Mouse (Mus musculus): Measurements from ENCODE around the gene Pds5b. TPM values are rescaled to one million over a fixed set of nuclear protein-coding genes. Genes with fewer than 3 reads are reported as not detected.
"Not testable (repeated sequence)": the region's sequence is repeated elsewhere in the genome, so short reads cannot be mapped to it uniquely, and the experiment has no call there.

Pds5b gene
- total RNA-seq, 1 experiment from 2014 or later = 21.6 TPM

DNA sequence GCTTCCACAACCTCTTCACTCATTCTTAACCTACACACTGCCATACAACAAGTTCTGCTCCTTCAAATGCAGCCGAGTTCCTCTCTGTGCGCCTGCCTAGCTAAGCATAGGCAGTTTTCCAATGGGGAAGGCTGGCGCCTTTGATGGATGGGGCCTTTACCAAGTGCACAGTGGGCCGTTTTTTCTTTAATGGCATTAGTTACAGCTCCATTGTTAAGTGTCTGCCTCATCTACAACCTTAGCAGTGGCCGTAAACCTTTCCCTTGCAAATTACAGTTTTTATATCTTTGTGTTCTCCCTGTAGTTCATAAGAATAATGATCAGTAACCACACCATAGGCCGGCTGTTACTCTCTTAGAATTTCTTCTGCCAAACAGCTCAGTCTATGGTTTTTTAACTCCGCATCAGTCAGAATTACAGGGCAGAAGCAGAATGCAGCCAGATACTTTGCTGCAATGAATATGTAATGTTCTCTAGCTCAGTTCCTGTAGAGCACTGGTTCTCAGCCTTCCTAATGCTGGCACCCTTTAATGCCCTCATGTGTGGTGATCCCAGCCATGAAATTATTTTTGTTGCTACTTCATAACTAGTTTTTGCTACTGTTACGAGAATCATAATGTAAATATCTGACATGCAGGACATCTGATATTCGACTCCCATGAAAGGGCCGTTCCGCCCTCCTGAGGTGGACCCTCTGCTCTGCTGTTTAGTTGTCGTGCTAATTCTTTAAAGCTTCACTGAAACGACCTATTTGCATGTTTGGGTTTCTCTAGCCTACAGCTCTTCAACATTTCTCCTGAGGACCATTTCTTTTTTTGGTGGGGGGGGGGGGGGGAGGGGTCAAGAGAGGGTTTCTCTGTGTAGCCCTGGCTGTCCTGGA lies 140.8 kb downstream of the Pds5b start:
- no peak for ATAC-seq (replicated peaks; ENCODE audit: insufficient number of reproducible peaks, low FRiP score, low TSS enrichment, poor library complexity, severe bottlenecking)

DNA sequence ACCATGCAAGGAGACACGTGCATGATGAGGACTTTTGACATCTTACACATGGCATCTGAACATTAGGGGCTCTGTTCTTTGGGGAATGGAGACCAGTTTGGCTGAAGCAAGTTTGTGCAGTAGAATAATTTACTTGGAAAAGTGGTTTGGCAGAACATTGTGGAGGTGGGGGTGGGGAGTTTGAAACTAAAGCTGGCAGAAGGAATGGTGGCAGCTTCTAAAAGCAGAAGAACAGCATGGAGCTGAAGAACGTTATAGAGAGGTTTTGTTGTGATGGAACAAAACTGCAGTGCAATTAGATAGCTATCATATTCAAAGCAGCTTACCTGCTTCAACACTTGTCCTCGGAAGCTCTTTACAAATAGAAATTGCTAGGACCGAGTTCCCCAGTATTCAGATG lies 141.9 kb downstream of the Pds5b start:
- ATAC-seq (replicated peaks; ENCODE audit: insufficient number of reproducible peaks, low FRiP score, low TSS enrichment, poor library complexity, severe bottlenecking) = no peak

DNA sequence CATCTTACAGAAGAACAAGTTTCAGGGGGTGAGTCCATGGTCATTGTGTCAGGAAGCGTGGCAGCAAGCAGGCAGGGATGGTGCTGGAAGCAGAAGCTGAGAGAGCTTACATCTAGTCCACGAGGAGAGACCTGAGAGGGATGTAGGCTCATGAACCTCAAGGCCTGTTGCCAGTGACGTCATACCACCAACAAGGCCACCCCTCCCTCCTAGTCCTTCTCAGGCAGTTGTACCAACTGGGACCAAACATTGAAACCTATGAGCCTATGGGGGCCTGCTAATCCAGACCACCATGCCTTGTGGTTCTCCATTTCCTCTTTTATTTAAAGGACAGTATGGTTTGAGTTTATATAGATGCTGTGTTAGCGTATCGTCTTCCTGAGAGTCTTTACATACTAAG lies 143.2 kb downstream of the Pds5b start:
- no peak for ATAC-seq (replicated peaks; ENCODE audit: insufficient number of reproducible peaks, low FRiP score, low TSS enrichment, poor library complexity, severe bottlenecking)

DNA sequence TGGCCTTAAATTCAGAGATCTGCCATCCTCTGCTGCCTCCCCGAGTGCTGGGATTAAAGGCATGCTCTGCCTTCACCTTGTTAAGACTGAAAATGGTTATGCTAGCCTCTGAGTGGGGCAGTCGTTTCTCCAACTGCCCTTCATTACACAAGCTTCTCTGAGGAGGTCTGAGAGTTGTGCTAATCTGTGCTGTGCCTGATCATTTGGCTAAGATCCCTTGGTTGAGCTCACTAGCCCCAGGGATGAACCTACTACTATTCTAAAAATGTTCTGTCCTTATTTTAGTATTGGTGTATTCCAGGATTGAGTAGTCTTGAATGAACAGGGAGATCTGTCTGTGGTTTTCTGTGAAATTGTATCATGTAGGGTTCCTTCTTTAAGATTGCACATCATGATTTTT lies 144.5 kb downstream of the Pds5b start:
- ATAC-seq (replicated peaks; ENCODE audit: insufficient number of reproducible peaks, low FRiP score, low TSS enrichment, poor library complexity, severe bottlenecking) = no peak

DNA sequence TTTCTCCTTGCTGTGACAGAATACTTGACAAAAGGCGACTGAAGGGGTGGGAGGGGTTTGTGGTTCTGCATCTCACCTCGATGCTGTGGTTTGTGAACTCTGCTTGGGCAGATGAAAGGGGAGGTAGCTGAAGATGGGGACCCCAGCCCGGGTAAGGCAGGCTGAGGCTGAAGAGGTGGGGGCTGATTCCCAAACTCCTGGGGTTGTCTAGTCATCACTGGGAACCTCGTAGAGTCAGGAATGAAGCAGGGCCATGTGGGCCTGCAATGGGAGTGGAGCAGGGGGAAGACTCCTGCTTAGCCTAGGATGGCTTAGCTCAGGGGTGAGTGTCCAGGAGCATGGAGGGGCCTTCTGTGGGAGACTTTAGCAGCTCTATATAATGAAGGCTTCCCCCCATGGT lies 145.3 kb downstream of the Pds5b start:
- no peak for ATAC-seq (replicated peaks; ENCODE audit: insufficient number of reproducible peaks, low FRiP score, low TSS enrichment, poor library complexity, severe bottlenecking)

DNA sequence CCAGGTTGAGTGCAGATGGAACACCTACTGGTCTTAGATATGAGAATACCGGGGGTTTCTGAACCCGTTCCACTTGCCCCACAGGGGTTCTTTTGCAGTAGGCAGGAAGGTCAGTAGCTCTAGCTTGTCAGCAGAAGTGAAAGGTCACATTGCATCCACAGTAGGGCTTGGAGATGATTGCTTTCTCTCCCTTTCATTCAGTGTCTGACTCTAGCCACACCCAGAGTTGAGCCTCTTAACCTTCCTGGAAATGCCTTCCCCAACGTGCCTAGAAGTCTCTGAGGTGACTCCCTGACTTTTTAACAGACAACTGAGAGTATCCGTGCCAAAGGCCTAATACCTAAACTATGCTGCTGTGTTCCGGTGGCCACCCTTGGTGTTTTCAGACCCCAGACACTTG lies 146.0 kb downstream of the Pds5b start:
- ATAC-seq (replicated peaks; ENCODE audit: insufficient number of reproducible peaks, low FRiP score, low TSS enrichment, poor library complexity, severe bottlenecking) = no peak

DNA sequence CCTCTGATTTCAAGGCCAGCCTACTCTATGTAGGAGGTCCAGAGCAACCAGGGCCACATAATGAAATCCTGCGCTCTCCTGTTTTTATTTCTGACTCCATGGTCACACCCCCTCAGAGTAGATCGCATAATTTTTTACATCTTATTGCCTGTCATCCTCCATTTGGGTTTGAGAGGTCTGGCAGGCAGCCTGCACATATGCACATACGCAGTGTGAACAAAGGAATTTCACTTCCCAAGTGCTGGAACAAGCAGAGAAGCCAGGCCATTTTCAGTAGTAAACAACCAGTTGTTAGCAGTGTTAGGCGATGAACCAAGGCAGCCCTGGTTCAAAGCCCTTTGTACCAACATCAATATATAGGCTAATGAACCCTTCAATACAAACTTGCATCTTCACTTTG lies 147.6 kb downstream of the Pds5b start:
- ATAC-seq (replicated peaks; ENCODE audit: insufficient number of reproducible peaks, low FRiP score, low TSS enrichment, poor library complexity, severe bottlenecking) = no peak

DNA sequence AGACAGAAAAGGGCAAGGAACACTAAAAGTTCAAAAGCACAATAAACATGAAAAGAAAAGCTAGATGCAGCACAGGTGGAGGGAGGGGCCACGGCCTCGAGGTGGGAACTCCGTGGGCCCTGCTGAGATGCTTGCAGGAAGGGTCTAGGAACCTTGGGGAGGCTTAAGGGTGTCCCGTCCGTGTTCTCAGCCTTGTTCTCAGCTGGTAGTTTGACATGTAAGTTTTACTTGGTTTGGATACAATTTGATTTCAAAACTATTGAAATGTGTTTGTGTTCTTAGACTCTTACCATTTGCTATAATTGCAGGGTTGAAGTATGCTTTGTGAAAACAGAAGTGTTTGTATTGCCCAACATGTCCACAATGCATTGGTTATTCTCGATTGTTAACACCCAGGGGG lies 149.2 kb downstream of the Pds5b start:
- no peak for ATAC-seq (replicated peaks; ENCODE audit: insufficient number of reproducible peaks, low FRiP score, low TSS enrichment, poor library complexity, severe bottlenecking)

DNA sequence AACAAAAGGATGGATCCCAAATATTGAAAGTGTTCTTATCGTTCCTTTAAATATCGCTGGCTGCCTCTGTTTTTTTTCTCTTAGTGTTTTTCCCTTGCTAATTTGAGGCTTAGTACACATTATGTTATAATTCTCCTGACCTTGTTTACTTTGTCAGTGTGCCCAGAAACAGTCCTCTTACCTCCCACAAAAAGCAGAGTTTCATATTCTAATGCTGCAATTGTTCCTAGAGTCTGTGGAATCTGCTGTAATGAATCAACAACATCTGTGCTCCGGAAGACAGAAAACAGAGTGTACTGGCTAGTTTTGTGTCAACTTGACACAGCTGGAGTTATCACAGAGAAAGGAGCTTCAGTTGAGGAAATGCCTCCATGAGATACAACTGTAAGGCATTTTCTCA lies 149.8 kb downstream of the Pds5b start:
- no peak for ATAC-seq (replicated peaks; ENCODE audit: insufficient number of reproducible peaks, low FRiP score, low TSS enrichment, poor library complexity, severe bottlenecking)

DNA sequence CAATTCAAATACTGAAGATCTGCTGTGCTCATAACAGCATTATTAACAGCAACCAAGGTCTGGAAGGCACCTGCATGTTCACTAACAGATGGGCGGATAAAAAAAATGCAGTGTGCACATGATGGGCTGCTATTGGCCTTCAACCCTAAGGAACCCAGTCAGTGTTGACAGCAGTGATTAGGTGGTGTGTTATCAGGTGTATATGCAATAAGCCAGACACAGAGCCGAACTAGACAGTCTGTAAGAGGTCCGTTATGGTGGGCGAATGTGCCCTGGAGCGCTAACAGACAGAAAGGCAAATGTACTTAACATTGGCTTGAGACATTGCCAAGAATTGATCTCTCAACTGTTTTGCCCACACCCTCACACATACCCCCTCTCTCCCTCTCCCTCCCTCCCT lies 156.0 kb downstream of the Pds5b start:
- no peak for ATAC-seq (replicated peaks; ENCODE audit: insufficient number of reproducible peaks, low FRiP score, low TSS enrichment, poor library complexity, severe bottlenecking)

DNA sequence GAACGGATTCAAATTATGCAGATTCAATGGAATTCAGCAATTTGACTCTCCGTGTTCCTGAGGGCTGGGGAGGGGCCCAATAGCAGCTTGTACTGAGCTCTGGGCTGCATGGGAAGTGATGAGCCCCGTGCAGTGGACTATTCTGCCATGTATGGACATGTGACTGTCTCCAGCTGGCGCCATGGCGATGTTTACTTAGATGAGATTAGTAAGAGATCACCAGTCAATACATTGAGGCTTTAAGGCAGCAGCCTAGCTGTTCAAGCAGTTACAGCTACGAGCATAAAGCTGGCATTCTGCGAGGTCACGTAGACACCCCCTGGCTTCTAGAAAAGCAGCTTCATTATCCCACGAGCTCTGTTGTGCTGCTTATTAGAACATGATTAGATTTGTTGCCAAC lies 157.2 kb downstream of the Pds5b start:
- ATAC-seq (replicated peaks; ENCODE audit: insufficient number of reproducible peaks, low FRiP score, low TSS enrichment, poor library complexity, severe bottlenecking) = no peak

DNA sequence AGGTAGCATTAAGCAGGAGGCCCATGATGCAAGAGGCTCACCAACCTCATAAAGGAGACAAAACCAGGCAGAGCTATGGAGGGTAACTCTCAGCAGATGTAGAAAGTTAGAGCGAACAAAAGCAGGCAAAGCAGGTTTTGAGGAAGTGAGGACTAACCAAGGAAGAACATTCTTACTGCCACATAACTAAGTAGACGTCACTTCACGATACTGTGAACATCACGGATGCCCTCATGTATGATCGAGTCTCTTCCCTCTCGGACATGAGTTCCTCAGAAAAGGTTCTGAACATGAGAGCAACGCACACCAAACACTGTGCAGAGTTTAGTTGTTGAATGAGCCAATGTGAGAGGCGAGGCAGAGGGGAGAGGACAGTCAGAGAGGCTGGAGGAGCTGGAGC lies 163.2 kb downstream of the Pds5b start:
- no peak for ATAC-seq (replicated peaks; ENCODE audit: insufficient number of reproducible peaks, low FRiP score, low TSS enrichment, poor library complexity, severe bottlenecking)

DNA sequence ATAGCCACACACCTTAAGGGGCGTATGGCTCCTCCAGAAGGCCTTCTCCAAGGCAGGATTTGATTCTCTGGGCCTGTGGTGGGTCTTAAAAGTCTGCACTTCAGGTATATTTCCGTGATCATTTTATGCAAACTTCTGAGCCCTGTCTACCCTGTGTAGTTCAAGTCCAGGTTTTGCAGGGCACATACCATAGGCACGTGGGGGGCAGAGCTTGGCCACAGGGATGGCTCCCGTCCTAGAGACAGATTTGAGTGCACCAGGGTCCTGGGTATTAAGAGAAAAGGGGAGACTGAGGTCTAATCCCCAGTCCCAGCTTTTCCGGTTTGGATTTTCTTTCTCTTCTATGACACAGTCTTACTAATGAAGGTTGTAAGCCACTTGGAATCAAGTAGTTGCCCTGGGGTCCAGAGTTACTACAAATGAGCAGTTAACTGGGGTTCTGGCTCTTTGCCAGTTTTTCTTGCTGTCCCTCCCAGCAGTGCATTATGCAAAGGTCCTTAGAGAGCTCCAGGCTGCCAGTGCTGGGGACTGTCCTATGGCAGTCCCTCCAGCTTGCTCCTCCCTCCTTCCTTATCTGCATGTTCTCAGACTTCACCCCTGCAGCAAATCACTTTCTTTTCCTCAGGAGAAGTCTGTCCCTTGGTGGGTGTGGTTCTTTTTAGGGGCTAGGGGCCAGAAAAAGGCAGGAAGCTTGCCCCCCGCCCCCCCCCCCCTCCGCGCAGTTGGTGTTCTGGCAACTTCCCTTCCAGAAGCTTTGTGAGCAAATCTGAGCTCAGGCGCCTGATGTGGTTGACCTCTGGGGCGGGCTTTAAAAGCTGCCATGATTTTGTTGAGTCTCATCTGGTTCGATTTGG lies 166.4 kb downstream of the Pds5b start:
- ATAC-seq (replicated peaks; ENCODE audit: insufficient number of reproducible peaks, low FRiP score, low TSS enrichment, poor library complexity, severe bottlenecking) = 0 out of 2 replicates have a peak, but pooled peaks have one; percentile 59

DNA sequence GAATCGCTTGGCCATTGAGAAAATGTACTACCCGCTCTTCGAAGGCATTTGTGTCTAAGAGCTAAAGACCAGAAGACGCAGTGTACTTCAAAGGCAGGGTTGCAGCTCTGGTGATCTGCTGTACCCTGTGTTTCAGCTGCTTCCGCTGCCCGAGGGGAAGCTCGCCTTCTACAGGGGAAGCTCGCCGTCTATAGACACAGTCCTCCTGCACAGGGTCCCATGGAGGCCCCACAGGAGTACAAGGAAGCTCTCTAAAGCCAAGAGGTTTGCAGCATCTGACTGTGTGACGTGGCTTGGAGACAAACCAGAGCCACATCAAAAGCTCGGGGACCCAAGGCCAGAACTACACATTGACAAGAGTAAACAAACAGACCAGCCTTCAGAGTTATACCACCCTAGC lies 167.1 kb downstream of the Pds5b start:
- no peak for ATAC-seq (replicated peaks; ENCODE audit: insufficient number of reproducible peaks, low FRiP score, low TSS enrichment, poor library complexity, severe bottlenecking)

DNA sequence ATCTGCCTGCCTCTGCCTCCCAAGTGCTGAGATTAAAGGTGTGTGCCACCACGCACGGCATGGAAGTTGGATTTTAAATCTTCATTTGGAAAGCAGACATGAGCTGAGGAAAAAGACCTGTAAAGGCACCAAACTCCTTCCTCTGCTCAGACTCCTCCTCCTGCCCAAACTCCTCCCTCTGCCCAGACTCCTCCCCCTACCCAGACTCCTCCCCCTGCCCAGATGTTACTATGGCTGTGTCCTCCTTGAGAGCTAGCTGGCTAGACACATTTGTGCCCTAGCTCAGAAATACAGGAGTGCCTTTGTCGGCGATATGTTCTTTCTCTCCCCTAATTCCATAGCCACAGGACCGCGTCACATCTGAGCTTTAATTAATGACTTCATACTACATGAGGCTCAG lies 172.4 kb downstream of the Pds5b start:
- no peak for ATAC-seq (replicated peaks; ENCODE audit: insufficient number of reproducible peaks, low FRiP score, low TSS enrichment, poor library complexity, severe bottlenecking)

DNA sequence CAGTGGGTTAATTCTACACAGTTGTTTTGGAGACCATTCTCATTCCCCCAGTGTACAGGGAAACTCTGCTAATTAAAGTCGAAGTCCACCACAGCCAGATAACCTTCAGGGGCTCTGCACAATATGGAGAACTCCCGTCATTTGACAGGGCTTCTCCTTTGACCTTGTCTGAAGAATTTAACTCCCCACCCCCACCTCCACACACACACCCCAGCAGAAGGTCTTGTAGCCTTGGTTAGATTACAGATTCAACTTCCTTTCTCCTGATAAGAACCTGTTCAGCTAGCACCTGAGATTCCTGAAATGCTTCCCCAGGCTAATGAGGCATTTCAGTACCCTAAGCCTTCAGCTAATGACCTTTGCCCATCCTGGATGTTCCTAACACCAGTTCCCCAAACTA lies 177.3 kb downstream of the Pds5b start:
- no peak for ATAC-seq (replicated peaks; ENCODE audit: insufficient number of reproducible peaks, low FRiP score, low TSS enrichment, poor library complexity, severe bottlenecking)

DNA sequence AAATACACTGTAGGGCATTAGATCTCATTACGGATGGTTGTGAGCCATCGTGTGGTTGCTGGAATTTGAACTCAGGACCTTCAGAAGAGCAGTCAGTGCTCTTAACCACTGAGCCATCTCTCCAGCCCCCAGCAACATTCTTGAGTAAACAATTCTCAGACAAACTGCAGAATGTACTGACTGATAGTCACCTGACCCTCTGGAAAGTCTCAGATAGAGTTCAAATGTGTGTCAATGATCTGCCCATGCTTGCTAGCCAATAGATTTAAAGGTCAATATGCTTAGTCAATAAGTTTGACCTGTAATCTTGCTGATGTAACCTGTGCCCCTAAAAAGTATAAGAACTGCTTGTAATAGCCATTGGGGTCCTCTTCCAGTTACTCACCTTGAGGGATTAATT lies 178.6 kb downstream of the Pds5b start:
- ATAC-seq (replicated peaks; ENCODE audit: insufficient number of reproducible peaks, low FRiP score, low TSS enrichment, poor library complexity, severe bottlenecking) = not testable (repeated sequence)

DNA sequence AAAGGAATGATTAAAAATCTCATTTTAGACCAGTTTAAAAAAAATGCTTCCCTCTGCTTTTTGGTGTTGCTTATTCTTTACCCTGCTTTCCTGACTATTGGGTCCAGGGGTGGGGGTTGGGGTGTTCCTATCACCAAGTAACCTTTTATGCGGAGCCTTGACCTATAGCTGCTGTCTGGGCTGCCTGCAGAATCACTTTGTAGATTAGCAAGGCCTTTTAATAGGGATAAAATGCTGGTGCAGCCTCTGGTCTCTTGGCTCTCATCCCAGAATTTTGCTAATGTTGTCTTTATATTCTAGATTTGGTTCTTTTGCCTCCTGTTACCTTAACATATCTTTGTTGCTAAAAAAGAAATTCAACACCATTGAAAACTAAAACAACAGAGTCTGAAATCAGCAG lies 181.0 kb downstream of the Pds5b start:
- ATAC-seq (replicated peaks; ENCODE audit: insufficient number of reproducible peaks, low FRiP score, low TSS enrichment, poor library complexity, severe bottlenecking) = no peak

DNA sequence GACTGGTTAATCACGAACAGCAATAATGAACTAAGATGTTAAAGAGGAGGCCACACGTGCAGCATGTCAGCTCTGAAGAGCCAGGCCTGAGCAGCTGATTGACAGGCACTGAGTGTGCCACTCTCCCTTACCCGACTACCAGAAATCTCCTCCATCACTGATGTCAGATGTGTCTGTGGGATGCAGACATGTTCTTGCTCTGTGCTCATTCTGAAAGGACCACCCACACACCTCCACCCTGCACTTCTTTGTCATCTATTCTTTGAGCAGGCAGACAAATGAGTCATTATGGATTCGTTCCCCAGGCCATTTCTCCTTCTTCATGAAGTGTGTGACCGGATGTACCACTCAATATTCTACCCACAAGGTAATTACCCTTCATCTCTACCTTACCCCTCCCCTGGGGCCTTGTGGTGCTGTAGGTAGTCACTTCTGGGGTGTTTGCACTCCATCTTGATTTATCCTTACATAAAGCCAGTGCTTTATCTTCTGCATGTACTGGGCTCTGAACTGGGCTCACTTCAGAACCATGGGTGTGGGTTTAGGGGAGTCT lies 186.2 kb downstream of the Pds5b start:
- ATAC-seq (replicated peaks; ENCODE audit: insufficient number of reproducible peaks, low FRiP score, low TSS enrichment, poor library complexity, severe bottlenecking) = no peak

Measured in monocyte, adult 5-6 weeks (primary cell).